Mouse (Mus musculus): ENCODE data around the gene Chrna1.

Chrna1 gene

DNA sequence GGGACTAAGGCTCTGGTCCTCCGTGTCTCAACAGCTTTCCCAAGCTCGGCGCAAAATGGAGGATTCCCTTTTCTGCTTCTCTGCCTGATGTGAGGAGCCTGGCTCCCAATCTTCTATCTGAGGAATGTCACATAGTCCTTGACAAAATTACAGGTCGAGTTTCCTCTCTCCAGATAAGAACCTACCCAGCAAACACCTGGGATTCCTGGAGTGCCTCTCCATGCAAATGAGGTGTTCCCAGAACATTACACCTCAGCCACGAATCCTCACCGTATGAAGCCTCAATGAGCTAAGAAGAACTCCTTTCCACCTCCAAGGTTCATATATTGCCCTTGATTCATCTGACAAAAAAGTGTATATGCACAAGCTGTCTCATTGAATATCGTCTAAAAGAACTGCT, 19.7 kb downstream of the Chrna1 start:
- in situ Hi-C loops (cut with MboI): loop anchor here (25.0 kb wide), 1 partner anchor 1102 kb away; the partner anchor contains the start of genes Evx2 and Hoxd13

DNA sequence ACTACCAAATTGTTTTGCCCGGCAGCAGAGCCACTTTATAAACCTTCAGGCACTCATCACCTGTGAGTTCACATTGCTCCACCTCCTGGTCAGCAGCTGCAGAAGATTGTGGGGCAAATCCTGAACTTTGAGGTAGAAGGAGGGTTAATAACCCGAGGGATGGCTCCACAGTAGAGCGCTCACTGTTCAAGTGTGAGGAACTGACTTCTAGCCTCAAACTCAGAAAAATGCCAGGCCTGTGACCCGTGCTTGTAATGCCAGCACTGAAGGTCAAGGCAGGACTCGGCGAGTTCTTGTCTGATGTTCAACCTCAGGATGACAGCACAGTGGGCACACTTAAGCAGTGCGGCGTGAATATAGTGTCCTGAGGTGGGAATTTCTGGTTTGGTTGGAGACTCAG, 22.2 kb downstream of the Chrna1 start:
- in situ Hi-C loops (cut with MboI): loop anchor here (25.0 kb wide), 1 partner anchor 1104 kb away; the partner anchor contains the start of genes Evx2 and Hoxd13

GRCm38 (mm10) chr2:73557061-73557460, 23.1 kb downstream of the Chrna1 start:
- in situ Hi-C loops (cut with MboI): loop anchor here (25.0 kb wide), 1 partner anchor 1105 kb away; the partner anchor contains the start of genes Evx2 and Hoxd13

DNA sequence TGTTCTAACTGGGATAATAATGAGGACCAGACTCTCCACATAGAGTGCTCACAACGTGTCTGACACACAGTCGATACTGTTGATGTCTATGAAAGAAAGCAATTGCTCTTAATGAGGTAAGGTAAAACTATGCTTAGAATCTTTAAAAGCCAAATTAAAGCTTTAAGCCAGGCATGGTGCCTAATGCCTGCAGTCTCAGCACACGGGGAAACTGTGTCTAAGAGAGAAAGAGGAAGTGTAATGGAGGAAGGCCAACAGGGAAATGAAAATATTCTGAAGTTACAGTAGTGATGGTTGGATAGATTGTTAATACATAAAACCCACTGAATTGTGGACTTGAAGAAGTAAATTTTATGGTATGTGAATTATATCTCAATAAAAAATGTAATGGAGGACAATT, 25.7 kb downstream of the Chrna1 start:
- in situ Hi-C loops (cut with MboI): loop anchor here (25.0 kb wide), 1 partner anchor 1108 kb away; the partner anchor contains the start of genes Evx2 and Hoxd13

GRCm38 (mm10) chr2:73552926-73553325, 27.2 kb downstream of the Chrna1 start:
- in situ Hi-C loops (cut with MboI): loop anchor here (25.0 kb wide), 1 partner anchor 1109 kb away; the partner anchor contains the start of genes Evx2 and Hoxd13

- in situ Hi-C loops (cut with MboI): loop anchor here (25.0 kb wide), 1 partner anchor 1112 kb away; the partner anchor contains the start of genes Evx2 and Hoxd13
These were observed 29.4 kb downstream of the Chrna1 start for GRCm38 (mm10) chr2:73550725-73551124.

DNA sequence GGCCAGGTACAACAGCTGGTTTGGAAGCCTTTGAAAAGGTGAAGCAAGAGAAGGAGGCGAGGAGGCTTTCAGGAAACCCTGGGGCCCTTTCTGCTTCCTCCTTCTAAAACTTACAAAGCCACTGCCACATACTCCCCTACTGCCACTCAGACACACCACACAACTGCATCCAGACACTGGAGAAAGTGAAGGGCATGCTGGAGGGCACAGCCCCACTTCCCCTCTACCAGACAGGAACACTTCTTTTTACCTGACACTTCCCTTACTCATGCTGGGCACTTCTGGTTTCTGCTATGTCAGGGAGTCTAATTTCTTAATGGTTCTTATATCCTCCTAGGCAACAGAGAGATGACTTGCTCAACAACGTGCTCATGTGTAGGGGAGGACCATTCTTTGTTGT, 31.6 kb downstream of the Chrna1 start:
- in situ Hi-C loops (cut with MboI): no loop called here

DNA sequence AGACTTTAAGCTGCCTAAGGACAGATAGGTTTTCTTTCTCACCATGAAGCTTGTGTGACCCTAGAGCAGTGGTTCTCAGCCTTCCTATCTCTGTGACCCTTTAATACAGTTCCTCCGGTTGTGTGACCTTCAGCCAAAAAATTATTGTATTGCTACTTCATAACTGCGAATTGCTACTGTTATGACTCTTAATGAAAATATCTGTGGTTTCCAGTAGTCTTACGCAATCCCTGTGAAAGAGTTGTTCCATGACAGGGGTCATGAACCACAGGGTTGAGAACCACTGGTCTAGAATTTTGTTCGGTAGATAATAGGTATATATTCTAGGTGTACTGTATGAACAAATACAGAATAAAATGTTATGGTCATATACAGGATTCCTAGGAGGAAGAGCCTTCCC, 32.9 kb downstream of the Chrna1 start:
- in situ Hi-C loops (cut with MboI): no loop called here

DNA sequence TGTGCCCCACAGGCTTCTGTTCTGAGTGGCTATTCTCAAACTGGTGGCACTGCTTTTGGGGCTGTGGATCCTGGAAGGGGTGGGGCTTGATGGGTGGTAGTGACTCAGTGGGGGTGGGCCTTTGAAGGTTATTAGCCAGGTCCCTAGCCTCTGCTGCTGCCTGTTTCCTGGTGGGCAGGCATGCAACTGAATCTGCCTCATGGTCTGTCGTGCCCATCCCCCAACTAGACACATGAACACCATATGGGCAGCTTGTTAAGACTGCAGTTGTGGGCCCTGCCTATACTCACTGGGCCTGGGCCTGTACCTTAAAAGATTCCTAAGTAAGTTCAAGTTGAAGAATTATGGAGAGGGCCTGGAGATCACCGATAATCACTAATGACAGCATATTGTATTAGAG, 34.6 kb downstream of the Chrna1 start:
- in situ Hi-C loops (cut with MboI): no loop called here

DNA sequence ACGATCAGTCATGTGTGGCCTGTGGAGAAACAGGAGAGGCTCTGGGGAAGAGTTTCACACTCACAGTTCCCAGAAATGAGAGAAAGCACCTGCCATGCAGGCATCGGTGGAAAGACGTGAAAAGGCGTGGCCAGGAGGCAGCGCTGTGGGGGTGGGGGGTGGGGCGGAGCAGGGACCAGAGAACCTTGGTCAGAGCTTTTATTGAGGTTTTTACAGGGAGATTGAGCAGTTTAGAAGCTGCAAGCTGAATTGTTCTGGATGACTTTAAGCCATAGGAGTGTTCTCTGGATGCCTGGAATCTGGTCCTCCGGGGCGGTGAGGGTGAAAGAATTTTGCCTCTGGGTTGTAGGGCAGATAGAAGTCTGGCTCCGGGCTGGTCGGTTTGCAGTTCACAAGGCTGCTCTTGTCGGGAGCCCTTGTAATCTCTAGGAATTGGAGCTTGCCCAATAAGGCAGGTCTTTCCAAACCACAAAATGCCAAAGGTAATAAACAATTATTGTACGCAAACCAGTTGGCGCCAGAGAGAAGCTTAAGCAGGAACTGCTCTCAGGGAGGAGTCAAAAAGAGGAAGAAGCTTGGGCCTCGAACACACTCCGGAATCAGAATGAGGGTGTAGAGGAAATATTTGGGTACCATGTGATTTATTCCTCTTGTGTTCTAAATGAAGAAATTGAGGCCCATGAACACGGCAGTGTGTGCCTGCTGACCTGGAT, 39.5 kb downstream of the Chrna1 start:
- in situ Hi-C loops (cut with MboI): no loop called here

DNA sequence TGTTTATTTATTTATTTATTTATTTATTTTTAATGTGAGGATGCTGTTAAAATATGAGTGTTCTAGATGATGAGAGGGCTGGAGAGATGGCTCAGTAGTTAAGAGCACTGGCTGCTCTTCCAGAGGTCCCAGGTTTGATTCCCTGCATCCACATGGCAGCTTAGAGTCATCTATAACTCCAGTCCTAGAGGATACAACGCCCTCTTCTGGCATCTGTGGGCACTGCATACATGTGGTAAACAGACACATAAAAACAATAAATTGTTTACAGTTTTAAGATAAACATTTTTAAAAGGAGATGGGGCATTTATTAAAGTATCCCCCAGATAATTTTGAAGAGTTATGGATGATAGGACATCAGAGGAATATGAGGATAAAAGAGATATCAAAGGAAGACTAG, 40.4 kb downstream of the Chrna1 start:
- in situ Hi-C loops (cut with MboI): no loop called here

GRCm38 (mm10) chr2:73539141-73539540, 41.0 kb downstream of the Chrna1 start:
- in situ Hi-C loops (cut with MboI): no loop called here

GRCm38 (mm10) chr2:73538590-73538989, 41.5 kb downstream of the Chrna1 start:
- in situ Hi-C loops (cut with MboI): no loop called here

DNA sequence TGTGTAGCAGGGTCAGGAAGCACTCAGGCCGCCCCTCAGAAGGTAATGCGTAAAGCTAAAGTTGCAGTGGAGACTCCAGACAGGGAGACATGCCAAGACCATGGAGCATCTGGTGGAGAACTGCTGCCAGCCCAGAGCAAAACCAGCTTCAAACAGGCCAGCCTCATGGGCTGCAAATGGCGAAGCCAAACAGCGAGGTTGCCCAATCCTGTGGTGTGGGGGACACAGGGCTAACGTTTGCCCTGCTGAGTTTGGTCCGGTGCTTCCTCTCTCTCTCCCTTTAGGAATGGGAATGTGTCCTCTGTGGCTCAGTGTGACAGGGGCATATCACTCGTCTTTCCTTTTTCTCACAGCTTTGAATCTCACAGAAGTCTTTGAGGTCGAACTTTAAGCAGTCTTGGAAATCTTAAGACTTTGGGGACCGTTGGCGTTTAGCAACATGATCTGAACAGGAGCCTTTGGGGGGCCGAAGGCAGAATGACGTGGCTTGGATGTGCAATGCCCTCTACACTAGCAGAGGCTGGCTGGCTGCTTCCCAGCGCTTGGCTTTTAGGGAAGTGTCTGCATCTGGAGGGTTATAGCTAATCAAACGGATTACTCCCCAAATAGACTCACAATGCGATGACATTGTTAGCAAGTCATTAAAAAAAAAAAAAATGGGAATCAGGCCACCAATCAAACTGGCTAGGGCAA, 43.9 kb downstream of the Chrna1 start:
- in situ Hi-C loops (cut with MboI): no loop called here

- in situ Hi-C loops (cut with MboI): no loop called here
These were observed 45.4 kb downstream of the Chrna1 start for GRCm38 (mm10) chr2:73534720-73535119.

GRCm38 (mm10) chr2:73530487-73530886, 49.7 kb downstream of the Chrna1 start:
- in situ Hi-C loops (cut with MboI): no loop called here

DNA sequence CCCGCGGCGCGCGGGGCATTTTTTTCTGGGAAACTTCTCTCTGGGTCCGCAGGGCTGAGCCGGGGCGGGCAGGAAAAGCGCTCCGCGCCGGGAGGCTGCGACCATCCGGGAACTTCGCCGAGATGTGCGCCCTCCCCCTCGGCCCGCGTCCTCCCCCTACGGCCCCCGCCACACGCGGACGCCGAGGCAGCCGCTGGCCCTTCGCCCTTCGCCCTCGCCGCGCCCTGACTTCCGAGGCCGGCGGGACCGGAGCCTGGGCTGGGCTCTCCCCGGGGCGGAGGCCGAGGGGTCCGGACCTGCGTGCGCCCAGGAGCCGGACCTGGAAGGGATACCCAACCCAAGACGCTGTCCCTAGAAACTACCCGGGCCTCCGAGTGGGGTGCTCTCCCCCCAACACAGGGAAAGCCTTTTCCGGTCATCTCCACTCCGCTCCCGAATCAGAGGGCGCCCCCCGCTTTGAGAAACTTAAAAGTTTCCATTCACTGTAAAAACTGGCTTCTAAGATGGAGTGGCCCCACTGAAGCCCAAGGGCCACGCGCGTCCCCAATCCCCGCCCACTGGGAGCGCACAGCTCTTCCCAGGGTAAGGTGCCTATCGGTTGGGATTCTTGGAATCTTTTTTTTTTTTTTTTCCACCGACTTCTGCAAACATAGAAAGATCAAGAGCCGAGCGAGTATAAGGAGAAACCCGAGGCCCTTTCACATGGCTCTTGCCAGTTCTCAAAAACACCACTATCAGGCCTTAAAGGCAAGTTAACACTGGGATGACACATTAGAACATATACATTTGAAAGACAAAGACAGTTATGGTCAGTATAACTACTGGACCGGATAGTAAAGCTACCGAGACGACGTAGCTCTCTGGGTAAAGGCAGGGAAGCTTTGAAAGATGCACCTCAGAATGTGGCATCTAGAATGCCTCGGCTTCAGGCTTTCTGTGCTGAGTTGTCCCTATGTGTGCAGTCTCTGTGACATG, 50.5 kb downstream of the Chrna1 start, which contains the start of gene Wipf1:
Wipf1 (minus strand) TSS at position 379 of the 975 bp plus-strand sequence.
- in situ Hi-C loops (cut with MboI): no loop called here

DNA sequence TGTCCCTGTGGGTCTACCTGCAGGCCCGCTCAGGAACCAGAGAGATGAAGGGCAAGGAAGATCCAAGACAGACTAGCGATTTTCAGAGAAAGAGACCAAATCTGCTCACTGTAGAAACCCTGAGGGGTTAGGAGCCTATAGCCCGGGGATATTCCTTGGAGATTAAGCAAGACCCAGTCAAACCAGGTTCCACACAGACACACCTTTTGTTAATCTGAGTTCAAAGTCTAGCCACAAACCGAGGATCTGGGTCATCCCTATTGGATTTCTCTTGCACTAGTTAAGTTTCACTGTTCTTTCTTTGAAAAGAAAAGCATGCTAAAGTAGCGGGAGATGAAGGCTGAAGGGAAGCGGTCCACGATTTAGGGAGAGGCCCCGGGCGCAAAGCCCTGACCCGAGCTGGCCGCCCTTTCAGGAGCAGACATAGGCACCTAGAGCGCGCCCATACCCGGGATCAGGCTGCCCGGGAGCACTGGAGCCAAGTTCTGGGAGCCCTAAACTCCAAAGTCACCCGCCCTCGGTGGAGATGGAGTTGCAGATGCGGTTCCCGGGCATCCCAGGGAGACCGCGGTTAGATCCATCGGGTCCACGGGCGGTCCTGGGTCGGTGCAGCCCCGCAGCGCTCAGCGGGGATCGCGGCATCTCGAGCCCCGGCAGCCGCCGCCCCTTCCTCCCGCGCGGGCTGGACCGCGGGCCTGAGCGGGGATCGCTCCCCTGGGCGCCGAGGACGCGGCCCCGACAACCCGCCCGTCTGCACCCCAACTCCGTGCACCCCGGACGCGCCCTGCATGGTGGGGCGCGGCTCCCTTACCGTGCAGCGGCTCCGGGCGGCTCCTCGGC, 51.4 kb downstream of the Chrna1 start:
- in situ Hi-C loops (cut with MboI): no loop called here

GRCm38 (mm10) chr2:73527956-73528355, 52.2 kb downstream of the Chrna1 start:
- in situ Hi-C loops (cut with MboI): no loop called here

DNA sequence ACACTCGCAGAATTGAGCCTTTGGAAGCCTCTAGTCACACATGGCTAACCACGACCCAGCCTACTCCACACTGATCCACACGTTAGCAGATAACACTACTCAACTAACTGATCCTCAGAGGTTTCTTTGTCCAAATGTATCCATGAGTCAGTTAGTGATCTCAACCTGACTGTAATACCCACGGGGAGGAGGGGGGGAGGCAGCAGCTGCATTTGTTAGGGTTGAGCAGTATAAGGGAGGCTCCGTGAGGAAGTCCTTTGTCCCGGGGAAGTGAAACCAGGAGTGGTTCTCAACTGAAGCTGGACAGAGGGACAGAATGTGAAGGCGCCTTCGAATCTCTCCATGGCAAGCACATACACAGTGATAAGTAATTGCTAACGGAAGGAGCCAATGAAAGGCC, 53.4 kb downstream of the Chrna1 start:
- in situ Hi-C loops (cut with MboI): no loop called here

GRCm38 (mm10) chr2:73522891-73523290, 57.2 kb downstream of the Chrna1 start:
- in situ Hi-C loops (cut with MboI): no loop called here
